Mouse (Mus musculus) kidney, adult 10 weeks (tissue): ENCODE measurements around the gene Cracr2b. TPM values are rescaled to one million over a fixed set of nuclear protein-coding genes. Genes with fewer than 3 reads are reported as not detected.

Experiments used
- polyA plus RNA-seq: library from polyadenylated mRNA; stranded (reverse); fragments of 350-450 nt; fragmentation: Illumina TruSeq; extraction: RNeasy Lipid Tissue Mini Kit (QIAGEN cat#74804); gene quantifications from one replicate; pipeline ENCODE4 v1.2.3, GENCODE M21; 2014; ENCODE audit warnings: low read depth, low replicate concordance

Gene Cracr2b
- not detected for polyA plus RNA-seq

GRCm38 (mm10) chr7:141460391-141461113, at the start of gene Cracr2b:
TSS of gene Cracr2b (plus strand) at chr7:141461094.

GRCm38 (mm10) chr7:141413809-141414584, 46.9 kb upstream of the Cracr2b start, which contains the start of gene Gatd1:
TSS of gene Gatd1 (minus strand) at chr7:141414136.

GRCm38 (mm10) chr7:141429310-141429709, 31.6 kb upstream of the Cracr2b start, which contains the start of gene Cend1:
TSS of gene Cend1 (minus strand) at chr7:141429491.

GRCm38 (mm10) chr7:141437178-141438120, 23.4 kb upstream of the Cracr2b start, which contains the start of gene Slc25a22:
TSS of gene Slc25a22 (minus strand) at chr7:141437892.

GRCm38 (mm10) chr7:141443828-141444237, 17.1 kb upstream of the Cracr2b start, which contains the start of gene Pidd1:
TSS of gene Pidd1 (minus strand) at chr7:141444025.

GRCm38 (mm10) chr7:141447110-141447991, 13.5 kb upstream of the Cracr2b start, which contains the start of gene Rplp2:
TSS of gene Rplp2 (plus strand) at chr7:141447370.

GRCm38 (mm10) chr7:141454967-141455551, 5.8 kb upstream of the Cracr2b start, which contains the start of gene Pnpla2:
TSS of gene Pnpla2 (plus strand) at chr7:141455198.

GRCm38 (mm10) chr7:141467230-141468030, 6.5 kb downstream of the Cracr2b start, which contains the start of gene Cd151:
TSS of gene Cd151 (plus strand) at chr7:141467392.

GRCm38 (mm10) chr7:141475011-141475804, 14.3 kb downstream of the Cracr2b start, which contains the start of the genes Polr2l and Tspan4:
TSS of gene Polr2l (minus strand) at chr7:141475132.
TSS of gene Tspan4 (plus strand) at chr7:141475240.

Other genes starting within 250 kb of the Cracr2b start
- gene Lmntd2, start 247.0 kb upstream of the Cracr2b start, polyA plus RNA-seq, result 0.20 TPM
- gene Rassf7, start 245.2 kb upstream of the Cracr2b start, polyA plus RNA-seq, result 5.0 TPM
- 13.1 TPM for gene Phrf1, start 232.3 kb upstream of the Cracr2b start, polyA plus RNA-seq
- 12.1 TPM for gene Irf7, start 194.6 kb upstream of the Cracr2b start, polyA plus RNA-seq
- 46.1 TPM for gene Cdhr5, start 184.3 kb upstream of the Cracr2b start, polyA plus RNA-seq
- not detected for gene Sct, start 182.0 kb upstream of the Cracr2b start, polyA plus RNA-seq
- gene Drd4, start 169.1 kb upstream of the Cracr2b start, polyA plus RNA-seq, result not detected
- 1.0 TPM for gene Deaf1, start 133.4 kb upstream of the Cracr2b start, polyA plus RNA-seq
- gene Tmem80, start 133.4 kb upstream of the Cracr2b start, polyA plus RNA-seq, result 17.9 TPM
- 6.2 TPM for gene Eps8l2, start 122.2 kb upstream of the Cracr2b start, polyA plus RNA-seq
- gene Taldo1, start 68.9 kb upstream of the Cracr2b start, polyA plus RNA-seq, result 14.4 TPM
- gene Gatd1, start 47.0 kb upstream of the Cracr2b start, polyA plus RNA-seq, result 9.2 TPM
- not detected for gene Cend1, start 31.6 kb upstream of the Cracr2b start, polyA plus RNA-seq
- gene Slc25a22, start 23.2 kb upstream of the Cracr2b start, polyA plus RNA-seq, result 0.97 TPM
- 0.12 TPM for gene Pidd1, start 17.1 kb upstream of the Cracr2b start, polyA plus RNA-seq
- gene Rplp2, start 13.7 kb upstream of the Cracr2b start, polyA plus RNA-seq, result 15.4 TPM
- 1.5 TPM for gene Pnpla2, start 5.9 kb upstream of the Cracr2b start, polyA plus RNA-seq
- 29.8 TPM for gene Cd151, start 6.3 kb downstream of the Cracr2b start, polyA plus RNA-seq
- gene Polr2l, start 14.0 kb downstream of the Cracr2b start, polyA plus RNA-seq, result 3.3 TPM
- gene Tspan4, start 14.1 kb downstream of the Cracr2b start, polyA plus RNA-seq, result 2.3 TPM
- gene Chid1, start 78.8 kb downstream of the Cracr2b start, polyA plus RNA-seq, result 3.5 TPM
- 131 TPM for gene Ap2a2, start 101.1 kb downstream of the Cracr2b start, polyA plus RNA-seq
- not detected for gene Muc6, start 194.2 kb downstream of the Cracr2b start, polyA plus RNA-seq
- gene Muc2, start 229.2 kb downstream of the Cracr2b start, polyA plus RNA-seq, result not detected